Mouse (Mus musculus) left cerebral cortex, postnatal 36 days (tissue): ENCODE results near the gene Polr2e. TPM values are rescaled to one million over a fixed set of nuclear protein-coding genes. Genes with fewer than 3 reads are reported as not detected.

ENCODE experiments used
- DNase-seq, 2 experiments: peaks; one replicate each; pipeline ENCODE4 v3.0.0; 2021 to 2022; ENCODE audit warnings: low spot score in 2 of 2, mixed read lengths in 1 of 2
- intact Hi-C: fragments of 180-260 bp; cut with DNase I; formaldehyde crosslinking; loops from one replicate; pipeline ENCODE4 v1.15.1; 2025
- total RNA-seq, 2 experiments: library from RNA; stranded (reverse); gene quantifications; 2 replicates each; pipeline ENCODE4 v1.2.3; 2021

Polr2e gene
- 10 to 100 TPM; 69.2 to 83.6 TPM for total RNA-seq

GRCm38 (mm10) chr10:80039559-80039979 is at the start of gene Polr2e:
TSS of gene Polr2e (minus strand) at chr10:80039795.
- DNase-seq = peak; percentile 96 to 97
- intact Hi-C loops = loop anchor here (2.0 kb wide), 3 partner anchors 43 to 75 kb away; partner anchors contain the start of genes Abca7, Stk11 and Tmem259

GRCm38 (mm10) chr10:80089146-80089545 is 49.6 kb upstream of the Polr2e start:
- intact Hi-C loops = no loop called here
- DNase-seq = no peak

GRCm38 (mm10) chr10:80087483-80087882 is 47.9 kb upstream of the Polr2e start:
- intact Hi-C loops = no loop called here
- no peak for DNase-seq

- intact Hi-C loops = no loop called here
Observed at GRCm38 (mm10) chr10:80086847-80087246, 47.3 kb upstream of the Polr2e start.

GRCm38 (mm10) chr10:80084817-80085487 is 45.4 kb upstream of the Polr2e start:
- intact Hi-C loops = no loop called here
- DNase-seq = peak in 1 of 2 experiments; percentile 34

More at GRCm38 (mm10) chr10:80086847-80087246, 47.3 kb upstream of the Polr2e start:
- no peak for DNase-seq

GRCm38 (mm10) chr10:80081075-80081474 is 41.5 kb upstream of the Polr2e start:
- intact Hi-C loops = no loop called here
- DNase-seq = no peak

GRCm38 (mm10) chr10:80080396-80081070 is 40.9 kb upstream of the Polr2e start:
- intact Hi-C loops = no loop called here
- DNase-seq = no peak

GRCm38 (mm10) chr10:80078366-80078765 is 38.8 kb upstream of the Polr2e start:
- DNase-seq = no peak
- intact Hi-C loops = loop anchor here (5.0 kb wide), 1 partner anchor 34 kb away; no protein-coding TSS in a partner anchor

GRCm38 (mm10) chr10:80077312-80077711 is 37.7 kb upstream of the Polr2e start:
- intact Hi-C loops = loop anchor here (5.0 kb wide), 1 partner anchor 35 kb away; no protein-coding TSS in a partner anchor

GRCm38 (mm10) chr10:80076386-80076785 is 36.8 kb upstream of the Polr2e start:
- intact Hi-C loops = loop anchor here (5.0 kb wide), 1 partner anchor 36 kb away; no protein-coding TSS in a partner anchor
- DNase-seq = no peak

More at GRCm38 (mm10) chr10:80077312-80077711, 37.7 kb upstream of the Polr2e start:
- no peak for DNase-seq

GRCm38 (mm10) chr10:80075924-80076323 is 36.3 kb upstream of the Polr2e start:
- no peak for DNase-seq
- intact Hi-C loops = loop anchor here (5.0 kb wide), 1 partner anchor 36 kb away; no protein-coding TSS in a partner anchor

GRCm38 (mm10) chr10:80074813-80075601 is 35.4 kb upstream of the Polr2e start:
- DNase-seq = peak; percentile 36 to 38
- intact Hi-C loops = loop anchor here (5.0 kb wide), 1 partner anchor 37 kb away; no protein-coding TSS in a partner anchor

- intact Hi-C loops = no loop called here
- DNase-seq = no peak
Observed at GRCm38 (mm10) chr10:80072623-80073489, 33.3 kb upstream of the Polr2e start.

GRCm38 (mm10) chr10:80071516-80071900 is 31.9 kb upstream of the Polr2e start:
- intact Hi-C loops = no loop called here
- DNase-seq = no peak

- DNase-seq = peak; percentile 68
- intact Hi-C loops = no loop called here
Observed at GRCm38 (mm10) chr10:80070837-80071515, 31.4 kb upstream of the Polr2e start.

- no peak for DNase-seq
- intact Hi-C loops = no loop called here
Observed at GRCm38 (mm10) chr10:80069948-80070450, 30.4 kb upstream of the Polr2e start.

- no peak for DNase-seq
- intact Hi-C loops = no loop called here
Observed at GRCm38 (mm10) chr10:80069251-80069650, 29.7 kb upstream of the Polr2e start.
